Mouse (Mus musculus): ENCODE measurements at regions not wholly inside any gene's neighbourhood (a gene's known extent, or its start where the extent isn't known, plus 50 kb on each side); places are given as distances from the start of the nearest gene placed in this dataset.

GRCm38 (mm10) chr3:148448888-148449287 is 541.5 kb downstream of the Adgrl2 start:
- TF ChIP-seq CTCF (IDR thresholded peaks at IDR 0.05; ENCODE audit: low read depth) = no peak
- H3K27ac ChIP-seq (ENCODE audit: low read depth, low read length) = no peak overlapping the region
- no peak overlapping the region for H3K9ac ChIP-seq (ENCODE audit: low read depth, low read length)
- no peak for ATAC-seq
- H3K4me1 ChIP-seq (replicated peaks; ENCODE audit: control insufficient read depth, insufficient read depth, low read length) = no peaks in the 10 kb centered on the region
- H3K4me3 ChIP-seq (ENCODE audit: low read depth, low read length) = no peak overlapping the region
- no peaks in the 10 kb centered on the region for H3K27me3 ChIP-seq (replicated peaks; ENCODE audit: control insufficient read depth, insufficient read depth, low read length)
- no peaks in the 10 kb centered on the region for H3K36me3 ChIP-seq (ENCODE audit: control insufficient read depth, insufficient read depth)
- H3K9me3 ChIP-seq (ENCODE audit: control insufficient read depth) = no peaks in the 10 kb centered on the region
- WGBS = 71% methylated on average over 3 of the region's 3 CpGs
- H3K4me2 ChIP-seq (replicated peaks; ENCODE audit: low read depth) = no peak overlapping the region

GRCm38 (mm10) chr3:148448465-148448864 is 541.9 kb downstream of the Adgrl2 start:
- H3K9ac ChIP-seq (ENCODE audit: low read depth, low read length) = no peak overlapping the region
- H3K27me3 ChIP-seq (replicated peaks; ENCODE audit: control insufficient read depth, insufficient read depth, low read length) = no peaks in the 10 kb centered on the region
- no peak for ATAC-seq
- no peaks in the 10 kb centered on the region for H3K9me3 ChIP-seq (ENCODE audit: control insufficient read depth)
- H3K4me3 ChIP-seq (ENCODE audit: low read depth, low read length) = no peak overlapping the region
- no peak overlapping the region for H3K4me2 ChIP-seq (replicated peaks; ENCODE audit: low read depth)
- H3K27ac ChIP-seq (ENCODE audit: low read depth, low read length) = no peak overlapping the region
- no peak for TF ChIP-seq CTCF (IDR thresholded peaks at IDR 0.05; ENCODE audit: low read depth)
- H3K36me3 ChIP-seq (ENCODE audit: control insufficient read depth, insufficient read depth) = no peaks in the 10 kb centered on the region
- WGBS = 54% methylated on average over 1 of the region's 1 CpGs
- H3K4me1 ChIP-seq (replicated peaks; ENCODE audit: control insufficient read depth, insufficient read depth, low read length) = no peaks in the 10 kb centered on the region

GRCm38 (mm10) chr3:148446845-148447244 is 543.5 kb downstream of the Adgrl2 start:
- 56% methylated on average over 1 of the region's 1 CpGs for WGBS

GRCm38 (mm10) chr3:148443012-148443411 is 547.3 kb downstream of the Adgrl2 start:
- H3K9ac ChIP-seq (ENCODE audit: low read depth, low read length) = no peak overlapping the region
- H3K27me3 ChIP-seq (replicated peaks; ENCODE audit: control insufficient read depth, insufficient read depth, low read length) = no peaks in the 10 kb centered on the region
- no peak overlapping the region for H3K4me3 ChIP-seq (ENCODE audit: low read depth, low read length)
- no peaks in the 10 kb centered on the region for H3K36me3 ChIP-seq (ENCODE audit: control insufficient read depth, insufficient read depth)
- H3K4me2 ChIP-seq (replicated peaks; ENCODE audit: low read depth) = no peak overlapping the region
- H3K9me3 ChIP-seq (ENCODE audit: control insufficient read depth) = no peaks in the 10 kb centered on the region
- H3K4me1 ChIP-seq (replicated peaks; ENCODE audit: control insufficient read depth, insufficient read depth, low read length) = no peaks in the 10 kb centered on the region
- no peak overlapping the region for H3K27ac ChIP-seq (ENCODE audit: low read depth, low read length)
- WGBS = 70% methylated on average over 3 of the region's 3 CpGs
- no peak for ATAC-seq
- TF ChIP-seq CTCF (IDR thresholded peaks at IDR 0.05; ENCODE audit: low read depth) = no peak

More at GRCm38 (mm10) chr3:148446845-148447244, 543.5 kb downstream of the Adgrl2 start:
- no peaks in the 10 kb centered on the region for H3K36me3 ChIP-seq (ENCODE audit: control insufficient read depth, insufficient read depth)
- no peak overlapping the region for H3K27ac ChIP-seq (ENCODE audit: low read depth, low read length)
- H3K9me3 ChIP-seq (ENCODE audit: control insufficient read depth) = no peaks in the 10 kb centered on the region
- no peak overlapping the region for H3K4me3 ChIP-seq (ENCODE audit: low read depth, low read length)
- no peak overlapping the region for H3K9ac ChIP-seq (ENCODE audit: low read depth, low read length)
- no peak overlapping the region for H3K4me2 ChIP-seq (replicated peaks; ENCODE audit: low read depth)
- no peak for ATAC-seq
- no peak for TF ChIP-seq CTCF (IDR thresholded peaks at IDR 0.05; ENCODE audit: low read depth)
- H3K4me1 ChIP-seq (replicated peaks; ENCODE audit: control insufficient read depth, insufficient read depth, low read length) = no peaks in the 10 kb centered on the region
- no peaks in the 10 kb centered on the region for H3K27me3 ChIP-seq (replicated peaks; ENCODE audit: control insufficient read depth, insufficient read depth, low read length)

- H3K4me2 ChIP-seq (replicated peaks; ENCODE audit: low read depth) = no peak overlapping the region
- H3K27ac ChIP-seq (ENCODE audit: low read depth, low read length) = no peak overlapping the region
- H3K9me3 ChIP-seq (ENCODE audit: control insufficient read depth) = no peaks in the 10 kb centered on the region
- no peaks in the 10 kb centered on the region for H3K27me3 ChIP-seq (replicated peaks; ENCODE audit: control insufficient read depth, insufficient read depth, low read length)
- WGBS = 83% methylated on average over 4 of the region's 4 CpGs
- H3K36me3 ChIP-seq (ENCODE audit: control insufficient read depth, insufficient read depth) = no peaks in the 10 kb centered on the region
- H3K9ac ChIP-seq (ENCODE audit: low read depth, low read length) = no peak overlapping the region
- no peaks in the 10 kb centered on the region for H3K4me1 ChIP-seq (replicated peaks; ENCODE audit: control insufficient read depth, insufficient read depth, low read length)
- H3K4me3 ChIP-seq (ENCODE audit: low read depth, low read length) = no peak overlapping the region
- TF ChIP-seq CTCF (IDR thresholded peaks at IDR 0.05; ENCODE audit: low read depth) = no peak
- no peak for ATAC-seq
Measured at GRCm38 (mm10) chr3:148434033-148434432, 556.3 kb downstream of the Adgrl2 start.

- Histone ChIP-seq H3K27ac (ENCODE audit: low read depth, low read length) (no peak overlapping the region), H3K4me3 (ENCODE audit: low read depth, low read length) (no peak overlapping the region), H3K27me3 (replicated peaks; ENCODE audit: control insufficient read depth, insufficient read depth, low read length) (0 out of 2 replicates have a peak, but pooled peaks cover 3% of the 10 kb centered on the region), H3K4me1 (replicated peaks; ENCODE audit: control insufficient read depth, insufficient read depth, low read length) (no peaks in the 10 kb centered on the region), H3K9me3 (ENCODE audit: control insufficient read depth) (no peaks in the 10 kb centered on the region), H3K4me2 (replicated peaks; ENCODE audit: low read depth) (no peak overlapping the region), H3K36me3 (ENCODE audit: control insufficient read depth, insufficient read depth) (no peaks in the 10 kb centered on the region), H3K9ac (ENCODE audit: low read depth, low read length) (no peak overlapping the region)
- 56% methylated on average over 10 of the region's 10 CpGs for WGBS
- TF ChIP-seq CTCF (IDR thresholded peaks at IDR 0.05; ENCODE audit: low read depth) = no peak
- ATAC-seq = no peak
Measured at GRCm38 (mm10) chr3:148429012-148429865, 561.1 kb downstream of the Adgrl2 start.
